Mouse (Mus musculus): Measurements from ENCODE around the gene Klk1b5.
"Not testable (repeated sequence)": the region's sequence is repeated elsewhere in the genome, so short reads cannot be mapped to it uniquely, and the experiment has no call there.

- TF ChIP-seq TAL1, GATA1 (IDR thresholded peaks at IDR 0.05; ENCODE audit: low read length): not testable (repeated sequence)
Observed at GRCm38 (mm10) chr7:44193466-44193865, 22.3 kb upstream of the Klk1b5 start.

All from erythroblast, embryonic 14.5 days (primary cell).